Mouse (Mus musculus) lung, adult 2 months (tissue): ENCODE results near the gene Gm20388.

Source experiments
- CTCF ChIP-seq: fragments of 200-500 bp; IDR thresholded peaks from 2 replicates; pipeline ENCODE4 v1.5.1; 2011; ENCODE audit warnings: mild to moderate bottlenecking, low read length, control low read depth; ENCODE audit not compliant: insufficient read depth
- POLR2A ChIP-seq: fragments of 200-500 bp; IDR thresholded peaks from 2 replicates; pipeline ENCODE4 v1.6.1; 2011; ENCODE audit warnings: low read depth, mild to moderate bottlenecking, control low read depth, low read length, borderline replicate concordance; ENCODE audit errors: extremely low read depth

DNA sequence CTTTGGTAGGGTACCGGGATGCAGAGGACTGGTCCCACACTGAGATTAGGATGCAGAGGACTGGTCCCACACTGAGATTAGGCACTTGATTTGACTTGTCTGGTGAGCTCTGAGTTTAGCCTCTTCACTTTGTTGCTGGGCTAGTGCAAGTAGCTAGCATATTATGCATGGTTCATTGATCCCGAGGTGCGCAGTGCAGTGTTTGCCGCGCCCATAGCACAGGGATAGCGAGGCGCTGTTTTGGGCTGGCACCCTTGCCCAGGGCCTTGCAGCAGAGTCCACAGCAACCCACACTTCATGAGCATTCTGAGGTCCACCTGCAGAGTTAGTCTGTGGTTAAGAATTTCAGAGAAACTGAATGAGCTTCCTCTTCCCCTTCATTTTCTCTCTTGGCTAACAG, 2042.2 kb downstream of the Gm20388 start:
- TF ChIP-seq CTCF, result no peak
- TF ChIP-seq POLR2A, result no peak
